Mouse (Mus musculus) bone marrow macrophage, adult 2 months (primary cell): Measurements from ENCODE around the gene Naglu.

ENCODE experiments used
- CTCF ChIP-seq: IDR thresholded peaks from 2 replicates; pipeline ENCODE4 v1.5.1; 2012; ENCODE audit warnings: low read depth, mild to moderate bottlenecking, low read length, moderate library complexity
- POLR2A ChIP-seq: IDR thresholded peaks from 2 replicates; pipeline ENCODE4 v1.6.1; 2012; ENCODE audit warnings: mild to moderate bottlenecking, low read depth, low read length, borderline replicate concordance

DNA sequence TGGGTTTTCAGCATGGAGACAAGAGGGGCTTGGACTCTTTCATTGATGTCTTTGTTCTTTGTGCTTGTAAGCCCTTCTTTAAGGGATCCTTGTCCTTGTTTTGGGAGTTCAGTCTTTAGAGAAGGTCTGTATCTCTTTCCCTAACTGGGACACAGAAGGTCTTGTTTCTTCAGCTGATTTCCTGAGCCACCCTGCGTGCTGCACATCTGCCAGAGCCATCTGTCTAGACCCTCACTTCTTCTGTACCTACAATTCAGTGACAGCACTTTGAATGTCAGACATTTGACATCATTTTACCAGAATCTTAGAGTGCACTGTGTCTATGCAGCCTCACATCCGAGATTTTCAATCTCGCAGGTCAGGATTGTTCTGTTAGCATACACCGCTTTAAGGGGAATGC, 24.0 kb upstream of the Naglu start:
- TF ChIP-seq CTCF (no peak), POLR2A (no peak)
